29 mouse cellular contexts compared by ENCODE assay signal in genomic region chr5:127781221-127781620, GRCm38 (mm10).
DNase-seq lines count a peak whose midpoint lies in the region; ATAC-seq and TF ChIP-seq lines count a peak whose summit lies in the region.
"Had no signal": no experiment of that assay in that cellular context is flagged by ENCODE, and none has a peak within 500 bp of the region (broad histone marks: within the 10 kb centered on the region; RNA-seq: fewer than 3 reads in every experiment).

No protein-coding gene starts in this region.

- H3K9ac ChIP-seq in hindbrain, embryonic 13.5 days: no peak overlapping the region
- no peak overlapping the region for H3K9ac ChIP-seq in hindbrain, postnatal 0 days (replicated peaks; ENCODE audit: low read length)
- H3K9ac ChIP-seq in midbrain, embryonic 16.5 days (ENCODE audit: low read depth, low read length): no peak overlapping the region
- H3K9ac ChIP-seq: embryonic facial prominence, embryonic 13.5 days; heart, embryonic 15.5 days; limb, embryonic 15.5 days; liver, embryonic 13.5 days had no signal

- ATAC-seq in hindbrain, embryonic 13.5 days (ENCODE audit: low FRiP score): no peak
- no peak for ATAC-seq in hindbrain, postnatal 0 days
- ATAC-seq in midbrain, embryonic 16.5 days: peak; percentile 45; the same call in 1 of the 2 replicates
- ATAC-seq: intestine, embryonic 16.5 days; lung, postnatal 0 days had no signal

- no peak overlapping the region for H3K4me2 ChIP-seq in hindbrain, embryonic 13.5 days
- no peak overlapping the region for H3K4me2 ChIP-seq in hindbrain, postnatal 0 days (ENCODE audit: low read depth, low read length)
- H3K4me2 ChIP-seq in midbrain, embryonic 16.5 days (ENCODE audit: low read length): no peak overlapping the region
- H3K4me2 ChIP-seq: embryonic facial prominence, embryonic 13.5 days; heart, embryonic 15.5 days; limb, embryonic 15.5 days; liver, embryonic 13.5 days had no signal

- no peak for DNase-seq in hindbrain, postnatal 0 days (ENCODE audit: low spot score)
- peak; percentile 25 for DNase-seq in retina, postnatal 1 day
- DNase-seq in retina, embryonic 14.5 days (ENCODE audit: low spot score): no peak
- DNase-seq in gastrocnemius, postnatal 25 days: no peak
- DNase-seq: adrenal gland, adult 2 months; B cell, adult 2 months; cerebellum, adult 8-10 months; cerebellum, postnatal 25 days; gastrocnemius, postnatal 10 days; heart, adult 11 months; kidney, adult 8-10 months; kidney, postnatal 4 days; liver, embryonic 13.5 days; lung, adult 18-20 months; lung, postnatal 4 days; right cerebral cortex, postnatal 14 days; thymus, postnatal 4 days had no signal

- H3K27ac ChIP-seq in hindbrain, embryonic 13.5 days: peak overlapping the region; percentile 45
- no peak overlapping the region for H3K27ac ChIP-seq in hindbrain, postnatal 0 days
- H3K27ac ChIP-seq in midbrain, embryonic 16.5 days (ENCODE audit: low read length): no peak overlapping the region
- H3K27ac ChIP-seq: embryonic facial prominence, embryonic 13.5 days; heart, embryonic 10.5 days; heart, embryonic 15.5 days; kidney, postnatal 0 days; limb, embryonic 10.5 days; limb, embryonic 15.5 days; liver, embryonic 13.5 days had no signal

- WGBS in hindbrain, embryonic 13.5 days: 50% methylated on average over 5 of the region's 5 CpGs
- 46% methylated on average over 5 of the region's 5 CpGs for WGBS in hindbrain, postnatal 0 days
- 47% methylated on average over 5 of the region's 5 CpGs for WGBS in midbrain, embryonic 16.5 days

- no peak for TF ChIP-seq CTCF in hindbrain, postnatal 0 days (IDR thresholded peaks at IDR 0.05; ENCODE audit: low read depth)

- H3K36me3 ChIP-seq in hindbrain, embryonic 13.5 days: no peaks in the 10 kb centered on the region
- no peaks in the 10 kb centered on the region for H3K36me3 ChIP-seq in hindbrain, postnatal 0 days (ENCODE audit: insufficient read depth, low read length)
- no peaks in the 10 kb centered on the region for H3K36me3 ChIP-seq in midbrain, embryonic 16.5 days (ENCODE audit: control insufficient read depth, insufficient read depth, low read length)
- H3K36me3 ChIP-seq: embryonic facial prominence, embryonic 13.5 days; heart, embryonic 10.5 days; heart, embryonic 15.5 days; limb, embryonic 10.5 days; limb, embryonic 15.5 days; liver, embryonic 13.5 days had no signal

- H3K4me3 ChIP-seq in hindbrain, embryonic 13.5 days: no peak overlapping the region
- H3K4me3 ChIP-seq in hindbrain, postnatal 0 days (ENCODE audit: low read length): no peak overlapping the region
- H3K4me3 ChIP-seq in midbrain, embryonic 16.5 days (ENCODE audit: low read depth, low read length): no peak overlapping the region
- H3K4me3 ChIP-seq: embryonic facial prominence, embryonic 13.5 days; erythroblast, embryonic 14.5 days; heart, embryonic 10.5 days; heart, embryonic 15.5 days; limb, embryonic 10.5 days; limb, embryonic 15.5 days; liver, embryonic 13.5 days; megakaryocyte, embryonic 14.5 days had no signal

- no peaks in the 10 kb centered on the region for H3K27me3 ChIP-seq in hindbrain, embryonic 13.5 days
- no peaks in the 10 kb centered on the region for H3K27me3 ChIP-seq in hindbrain, postnatal 0 days (ENCODE audit: insufficient read depth, low read length)
- H3K27me3 ChIP-seq in midbrain, embryonic 16.5 days (ENCODE audit: control insufficient read depth, insufficient read depth, low read depth, low read length): no peaks in the 10 kb centered on the region
- H3K27me3 ChIP-seq: embryonic facial prominence, embryonic 13.5 days; heart, embryonic 15.5 days; limb, embryonic 15.5 days; liver, embryonic 13.5 days; megakaryocyte, embryonic 14.5 days had no signal

- H3K4me1 ChIP-seq in hindbrain, embryonic 13.5 days (replicated peaks): 0 out of 2 replicates have a peak, but pooled peaks cover 5% of the 10 kb centered on the region
- no peaks in the 10 kb centered on the region for H3K4me1 ChIP-seq in hindbrain, postnatal 0 days (ENCODE audit: insufficient read depth, low read length)
- no peaks in the 10 kb centered on the region for H3K4me1 ChIP-seq in midbrain, embryonic 16.5 days (ENCODE audit: control insufficient read depth, insufficient read depth, low read length)
- H3K4me1 ChIP-seq: embryonic facial prominence, embryonic 13.5 days; heart, embryonic 10.5 days; heart, embryonic 15.5 days; limb, embryonic 10.5 days; limb, embryonic 15.5 days; liver, embryonic 13.5 days; megakaryocyte, embryonic 14.5 days had no signal

- 0 out of 2 replicates have a peak, but pooled peaks cover 9% of the 10 kb centered on the region for H3K9me3 ChIP-seq in hindbrain, embryonic 13.5 days
- H3K9me3 ChIP-seq in hindbrain, postnatal 0 days (ENCODE audit: low read length): 0 out of 2 replicates have a peak, but pooled peaks cover 2% of the 10 kb centered on the region
- no peaks in the 10 kb centered on the region for H3K9me3 ChIP-seq in midbrain, embryonic 16.5 days (replicated peaks; ENCODE audit: control insufficient read depth, low read length, poor library complexity, severe bottlenecking)
- H3K9me3 ChIP-seq: embryonic facial prominence, embryonic 13.5 days; heart, embryonic 15.5 days; limb, embryonic 10.5 days; limb, embryonic 15.5 days had no signal
